Mouse (Mus musculus): Measurements from ENCODE around the gene Rcc1l. TPM values are rescaled to one million over a fixed set of nuclear protein-coding genes. Genes with fewer than 3 reads are reported as not detected.

The Rcc1l gene
- total and polyA plus RNA-seq, 3 experiments, result 19.8 to 33.7 (median 30.2) TPM

DNA sequence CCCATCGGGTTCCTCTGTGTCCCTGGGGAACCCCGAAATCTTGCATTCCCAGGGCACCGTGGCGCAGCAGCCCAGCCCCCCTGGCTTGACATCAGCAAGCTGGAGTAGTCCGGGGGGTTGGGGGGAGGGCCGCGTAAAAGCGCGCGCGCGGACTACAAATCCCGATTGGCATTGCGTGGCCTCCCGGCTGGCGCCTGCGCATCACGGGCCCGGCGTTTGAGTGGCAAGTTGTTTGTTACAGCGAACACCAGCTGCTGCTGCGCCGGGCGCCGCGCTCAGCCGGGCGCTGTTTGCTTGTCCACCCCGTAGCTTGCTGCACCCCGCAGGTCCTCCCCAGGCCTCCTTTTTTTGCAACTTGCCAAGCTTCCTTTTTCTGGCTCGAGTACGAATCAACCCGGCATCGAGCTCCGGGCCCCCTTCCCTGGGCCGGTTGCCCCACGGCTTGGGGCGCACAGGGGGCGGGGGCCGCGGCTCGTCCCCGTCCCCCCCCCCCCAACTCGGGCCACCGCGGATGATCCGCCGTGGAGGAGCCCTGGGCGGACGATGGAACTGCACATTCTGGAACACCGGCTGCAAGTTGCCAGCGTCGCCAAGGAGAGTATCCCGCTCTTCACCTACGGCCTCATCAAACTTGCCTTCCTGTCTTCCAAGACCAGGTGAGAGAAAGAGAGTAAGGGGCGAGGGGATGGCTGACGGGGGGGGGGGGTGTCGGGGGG is 76.9 kb downstream of the Rcc1l start, which contains the start of gene Castor2:
Gene Castor2 (plus strand): TSS at position 216 of the 716 bp plus-strand sequence.
- WGBS, result under 1% methylated on average over 57 of the region's 58 CpGs
- intact Hi-C loops (cut with DNase I), result loop anchor here (5.0 kb wide), 1 partner anchor 78 kb away; the partner anchor contains the start of gene Rcc1l
- Histone ChIP-seq H3K79me2 (replicated peaks; ENCODE audit: control insufficient read depth, insufficient read depth, low read length) (no peaks in the 10 kb centered on the region), H3K9ac (ENCODE audit: low read depth, low read length) (peak within 1 kb of the TSS; percentile 79), H3K4me1 (ENCODE audit: control insufficient read depth, insufficient read depth, low read length) (peaks cover 6% of the 10 kb centered on the region), H3K36me3 (ENCODE audit: control insufficient read depth, insufficient read depth, low read length) (no peaks in the 10 kb centered on the region), H3K27me3 (ENCODE audit: control insufficient read depth, insufficient read depth, low read length) (no peaks in the 10 kb centered on the region), H3K4me3 (peak within 1 kb of the TSS; percentile 88), H3K27ac (peak within 1 kb of the TSS; percentile 86)
- TF ChIP-seq EP300 (IDR thresholded peaks at IDR 0.05; ENCODE audit: insufficient read depth, low read depth, low read length) (no peak), POLR2A (IDR thresholded peaks at IDR 0.05; ENCODE audit: insufficient read depth, low read depth, low read length) (peak; percentile 72), CTCF (IDR thresholded peaks at IDR 0.05) (peak; percentile 23)
- peak; percentile 94 to 95 for DNase-seq

GRCm38 (mm10) chr5:134098976-134099375 is 77.6 kb downstream of the Rcc1l start:
- peaks cover 6% of the 10 kb centered on the region for H3K4me1 ChIP-seq (ENCODE audit: control insufficient read depth, insufficient read depth, low read length)
- H3K27ac ChIP-seq, result peak overlapping the region; percentile 86
- H3K79me2 ChIP-seq (replicated peaks; ENCODE audit: control insufficient read depth, insufficient read depth, low read length), result no peaks in the 10 kb centered on the region
- intact Hi-C loops (cut with DNase I), result loop anchor here (5.0 kb wide), 1 partner anchor 78 kb away; the partner anchor contains the start of gene Rcc1l
- no peak for DNase-seq
- H3K4me3 ChIP-seq, result peak overlapping the region; percentile 88
- TF ChIP-seq CTCF (IDR thresholded peaks at IDR 0.05) (no peak), POLR2A (IDR thresholded peaks at IDR 0.05; ENCODE audit: insufficient read depth, low read depth, low read length) (no peak), EP300 (IDR thresholded peaks at IDR 0.05; ENCODE audit: insufficient read depth, low read depth, low read length) (no peak)
- 0% methylated on average over 17 of the region's 17 CpGs for WGBS
- no peaks in the 10 kb centered on the region for H3K36me3 ChIP-seq (ENCODE audit: control insufficient read depth, insufficient read depth, low read length)
- no peaks in the 10 kb centered on the region for H3K27me3 ChIP-seq (ENCODE audit: control insufficient read depth, insufficient read depth, low read length)
- H3K9ac ChIP-seq (ENCODE audit: low read depth, low read length), result peak overlapping the region; percentile 68

DNA sequence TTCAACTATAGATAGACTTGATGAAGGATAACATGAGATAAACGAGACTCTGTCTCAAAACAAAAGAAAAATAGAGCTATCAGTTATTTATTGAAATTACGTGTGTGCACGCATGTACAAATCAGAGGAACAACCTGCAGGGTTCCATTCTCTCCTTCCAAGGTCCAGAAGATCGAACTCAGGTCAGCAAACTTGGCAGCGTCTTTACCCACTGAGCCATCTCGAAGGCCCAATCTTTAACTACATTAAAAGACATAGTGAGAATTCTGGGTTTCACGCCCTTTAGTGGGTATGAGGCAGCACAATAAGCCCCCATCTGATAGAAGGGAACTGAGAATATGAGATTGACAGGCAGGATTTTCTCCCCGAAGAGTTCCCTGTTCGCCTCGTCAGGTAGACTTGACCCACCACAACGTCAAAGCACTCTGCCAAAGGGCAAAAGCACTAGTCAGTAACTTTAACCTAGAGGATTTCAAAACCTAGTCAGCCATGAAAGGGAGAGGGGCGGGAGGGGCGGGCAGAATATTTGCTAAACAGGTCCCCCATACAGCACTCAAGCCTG is 78.2 kb downstream of the Rcc1l start:
- H3K27ac ChIP-seq, result no peak overlapping the region; the same call in 1 of the 2 replicates
- peak overlapping the region; percentile 88 for H3K4me3 ChIP-seq
- 62% methylated on average over 13 of the region's 13 CpGs for WGBS

More for the DNA sequence above, 78.2 kb downstream of the Rcc1l start:
- TF ChIP-seq POLR2A (IDR thresholded peaks at IDR 0.05; ENCODE audit: insufficient read depth, low read depth, low read length) (no peak), EP300 (IDR thresholded peaks at IDR 0.05; ENCODE audit: insufficient read depth, low read depth, low read length) (no peak), CTCF (IDR thresholded peaks at IDR 0.05) (no peak)
- no peaks in the 10 kb centered on the region for H3K36me3 ChIP-seq (ENCODE audit: control insufficient read depth, insufficient read depth, low read length)
- peaks cover 6% of the 10 kb centered on the region for H3K4me1 ChIP-seq (ENCODE audit: control insufficient read depth, insufficient read depth, low read length)
- intact Hi-C loops (cut with DNase I), result loop anchor here (5.0 kb wide), 1 partner anchor 79 kb away; the partner anchor contains the start of gene Rcc1l
- H3K9ac ChIP-seq (ENCODE audit: low read depth, low read length), result peak overlapping the region; percentile 68; the same call in 1 of the 2 replicates
- no peak for DNase-seq
- no peaks in the 10 kb centered on the region for H3K27me3 ChIP-seq (ENCODE audit: control insufficient read depth, insufficient read depth, low read length)
- no peaks in the 10 kb centered on the region for H3K79me2 ChIP-seq (replicated peaks; ENCODE audit: control insufficient read depth, insufficient read depth, low read length)

Other genes with a start within 250 kb of the Rcc1l start
- 10 to 100 TPM; 20.7 to 21.1 TPM for gene Castor2, start 77.1 kb downstream of the Rcc1l start, total RNA-seq (2021)
- 14.2 and 18.2 TPM in 2 replicates for gene Castor2, start 77.1 kb downstream of the Rcc1l start, polyA plus RNA-seq (2012; rRNA removed)
- 1 to 10 TPM; 5.3 to 5.7 TPM for gene Gtf2ird2, start 7.2 kb upstream of the Rcc1l start, total RNA-seq (2021)
- 3.7 and 5.4 TPM in 2 replicates for gene Gtf2ird2, start 7.2 kb upstream of the Rcc1l start, polyA plus RNA-seq (2012; rRNA removed)
- 1 to 10 TPM; 6.7 to 8.2 TPM for gene Ncf1, start 52.9 kb upstream of the Rcc1l start, total RNA-seq (2021)
- gene Ncf1, start 52.9 kb upstream of the Rcc1l start, polyA plus RNA-seq (2012; rRNA removed), result 3.4 and 5.7 TPM in 2 replicates
- gene Gtf2i, start 138.0 kb upstream of the Rcc1l start, total RNA-seq (2021), result 100 to 1,000 TPM; 187 to 210 TPM
- 67.8 and 87.4 TPM in 2 replicates for gene Gtf2i, start 138.0 kb upstream of the Rcc1l start, polyA plus RNA-seq (2012; rRNA removed)

Data from heart, adult 2 months (tissue).